23 mouse cellular contexts compared by ENCODE assay signal in genomic region chr10:20036375-20036774, GRCm38 (mm10).
DNase-seq lines count a peak whose midpoint lies in the region; ATAC-seq and TF ChIP-seq lines count a peak whose summit lies in the region.
"Had no signal": no experiment of that assay in that cellular context is flagged by ENCODE, and none has a peak within 500 bp of the region (broad histone marks: within the 10 kb centered on the region; RNA-seq: fewer than 3 reads in every experiment).

No protein-coding gene starts in this region.

- DNase-seq in spleen, adult 2 months (ENCODE audit: low read depth in 1 of 2, low spot score in 2 of 2): no peak
- DNase-seq in spleen, postnatal 14 days (ENCODE audit: low spot score in 2 of 2): no peak
- peak; percentile 22 for DNase-seq in splenic B cell, adult 2 months (ENCODE audit: low read depth, low spot score)
- no peak for DNase-seq in cerebellum, adult 2 months
- no peak for DNase-seq in MN1 (ENCODE audit: low spot score)
- no peak for DNase-seq in T-cell, adult 2 months (ENCODE audit: low spot score)
- DNase-seq: cerebellum, adult 9-11 months; heart, postnatal 10 days; kidney, adult 18-20 months; kidney, postnatal 4 days; liver, embryonic 13.5 days; lung, embryonic 14.5 days; right cerebral cortex, postnatal 14 days; spleen, adult 18-20 months; thymus, postnatal 25 days had no signal

- no peaks in the 10 kb centered on the region for H3K27me3 ChIP-seq in spleen, adult 2 months (ENCODE audit: control insufficient read depth, insufficient read depth, low read length)
- H3K27me3 ChIP-seq in megakaryocyte, embryonic 14.5 days (replicated peaks): no peaks in the 10 kb centered on the region
- H3K27me3 ChIP-seq in splenic B cell, adult 2 months (ENCODE audit: control insufficient read depth, insufficient read depth, low read length, poor library complexity, severe bottlenecking): no peaks in the 10 kb centered on the region
- no peaks in the 10 kb centered on the region for H3K27me3 ChIP-seq in cerebellum, adult 2 months (ENCODE audit: control insufficient read depth, insufficient read depth, low read length)
- H3K27me3 ChIP-seq: forebrain, embryonic 12.5 days; heart, embryonic 12.5 days; hindbrain, embryonic 12.5 days; limb, embryonic 13.5 days; liver, embryonic 13.5 days; stomach, embryonic 15.5 days had no signal

- H3K36me3 ChIP-seq in spleen, adult 2 months (ENCODE audit: control insufficient read depth, insufficient read depth, low read length): peaks cover 2% of the 10 kb centered on the region; the same call in 1 of the 2 replicates
- peaks cover 17% of the 10 kb centered on the region for H3K36me3 ChIP-seq in megakaryocyte, embryonic 14.5 days (replicated peaks; ENCODE audit: low read length)
- peaks cover 4% of the 10 kb centered on the region; the same call in 1 of the 2 replicates for H3K36me3 ChIP-seq in splenic B cell, adult 2 months (ENCODE audit: control insufficient read depth, insufficient read depth, low read length, poor library complexity, severe bottlenecking)
- H3K36me3 ChIP-seq: forebrain, embryonic 12.5 days; heart, embryonic 12.5 days; hindbrain, embryonic 12.5 days; limb, embryonic 13.5 days; midbrain, embryonic 10.5 days; stomach, embryonic 15.5 days had no signal

- H3K27ac ChIP-seq in spleen, adult 2 months (ENCODE audit: insufficient read depth, low read length): peak overlapping the region; percentile 88
- H3K27ac ChIP-seq in cerebellum, adult 2 months (ENCODE audit: insufficient read depth, low read length): no peak overlapping the region
- H3K27ac ChIP-seq: forebrain, embryonic 12.5 days; hindbrain, embryonic 12.5 days; limb, embryonic 13.5 days; liver, embryonic 13.5 days; midbrain, embryonic 10.5 days; stomach, embryonic 15.5 days had no signal

- H3K4me1 ChIP-seq in spleen, adult 2 months (ENCODE audit: control insufficient read depth, insufficient read depth, insufficient read length): peaks cover 13% of the 10 kb centered on the region; the same call in 1 of the 2 replicates
- H3K4me1 ChIP-seq in megakaryocyte, embryonic 14.5 days: peaks cover 45% of the 10 kb centered on the region
- peaks cover 11% of the 10 kb centered on the region for H3K4me1 ChIP-seq in cerebellum, adult 2 months (ENCODE audit: control insufficient read depth, insufficient read depth, low read length)
- H3K4me1 ChIP-seq: heart, embryonic 12.5 days; stomach, embryonic 15.5 days had no signal

- ATAC-seq in common myeloid progenitor, adult 5-6 weeks (replicated peaks; ENCODE audit: low read depth, poor library complexity, severe bottlenecking): peak; percentile 86

- TF ChIP-seq CTCF in spleen, adult 2 months (IDR thresholded peaks at IDR 0.05; ENCODE audit: extremely low read depth, insufficient read depth, insufficient read length, insufficient replicate concordance): no peak
- TF ChIP-seq CTCF in cerebellum, adult 2 months (IDR thresholded peaks at IDR 0.05; ENCODE audit: borderline replicate concordance, insufficient read depth, low read depth, low read length): no peak

- no peak overlapping the region for H3K4me3 ChIP-seq in spleen, adult 2 months (ENCODE audit: extremely low read depth, insufficient read depth, insufficient read length)
- peak overlapping the region; percentile 72 for H3K4me3 ChIP-seq in megakaryocyte, embryonic 14.5 days (replicated peaks)
- H3K4me3 ChIP-seq in cerebellum, adult 2 months (replicated peaks; ENCODE audit: insufficient read depth, low read depth, low read length): no peak overlapping the region
- H3K4me3 ChIP-seq: forebrain, embryonic 12.5 days; heart, embryonic 12.5 days; hindbrain, embryonic 12.5 days; limb, embryonic 13.5 days; liver, embryonic 13.5 days; midbrain, embryonic 10.5 days; stomach, embryonic 15.5 days had no signal

- H3K9me3 ChIP-seq in megakaryocyte, embryonic 14.5 days: no peaks in the 10 kb centered on the region
- H3K9me3 ChIP-seq: forebrain, embryonic 12.5 days; heart, embryonic 12.5 days; hindbrain, embryonic 12.5 days; liver, embryonic 13.5 days; midbrain, embryonic 10.5 days; stomach, embryonic 15.5 days had no signal

- no peak for TF ChIP-seq POLR2A in spleen, adult 2 months (IDR thresholded peaks at IDR 0.05; ENCODE audit: low read depth, low read length)
- TF ChIP-seq POLR2A in cerebellum, adult 2 months (IDR thresholded peaks at IDR 0.05; ENCODE audit: borderline replicate concordance, insufficient read depth, low read length): no peak

- WGBS in spleen, adult 2 months: 28% methylated on average over 2 of the region's 2 CpGs
- 84% methylated on average over 2 of the region's 2 CpGs for WGBS in cerebellum, adult 2 months
